Mouse (Mus musculus): ENCODE results near the gene B4galt7. TPM values are rescaled to one million over a fixed set of nuclear protein-coding genes. Genes with fewer than 3 reads are reported as not detected.

The B4galt7 gene
- total and polyA plus RNA-seq, 2 experiments = 7.9 to 14.8 TPM

GRCm38 (mm10) chr13:55591961-55592490, 7.7 kb upstream of the B4galt7 start:
- Histone ChIP-seq H3K4me3 (ENCODE audit: insufficient read depth, low read depth, low read length) (no peak overlapping the region), H3K27ac (replicated peaks; ENCODE audit: insufficient read depth, low read depth, low read length) (no peak overlapping the region), H3K9ac (ENCODE audit: low read depth, low read length) (no peak overlapping the region), H3K79me2 (ENCODE audit: control insufficient read depth, insufficient read depth, low read length) (no peaks in the 10 kb centered on the region; the same call in 1 of the 2 replicates), H3K4me1 (ENCODE audit: control insufficient read depth, insufficient read depth, low read length) (peaks cover 2% of the 10 kb centered on the region; the same call in 1 of the 2 replicates), H3K36me3 (ENCODE audit: control insufficient read depth, insufficient read depth, low read length) (peaks cover 14% of the 10 kb centered on the region), H3K27me3 (ENCODE audit: control insufficient read depth, insufficient read depth, low read length) (no peaks in the 10 kb centered on the region)
- WGBS = 73% methylated on average over 4 of the region's 4 CpGs
- TF ChIP-seq CTCF (IDR thresholded peaks at IDR 0.05; ENCODE audit: low read depth, low read length) (no peak), POLR2A (IDR thresholded peaks at IDR 0.05; ENCODE audit: extremely low read depth, insufficient read depth, low read length) (no peak)
- no peak for DNase-seq (ENCODE audit: extremely low read depth, low read depth, low spot score)

- Histone ChIP-seq H3K27me3 (ENCODE audit: control insufficient read depth, insufficient read depth, low read length) (no peaks in the 10 kb centered on the region), H3K27ac (replicated peaks; ENCODE audit: insufficient read depth, low read depth, low read length) (peak overlapping the region; percentile 53; the same call in 1 of the 2 replicates), H3K9ac (ENCODE audit: low read depth, low read length) (peak overlapping the region; percentile 83), H3K36me3 (ENCODE audit: control insufficient read depth, insufficient read depth, low read length) (peaks cover 18% of the 10 kb centered on the region), H3K79me2 (ENCODE audit: control insufficient read depth, insufficient read depth, low read length) (no peaks in the 10 kb centered on the region; the same call in 1 of the 2 replicates), H3K4me1 (ENCODE audit: control insufficient read depth, insufficient read depth, low read length) (peaks cover 2% of the 10 kb centered on the region; the same call in 1 of the 2 replicates), H3K4me3 (ENCODE audit: insufficient read depth, low read depth, low read length) (peak overlapping the region; percentile 85)
- peak; percentile 93 for TF ChIP-seq POLR2A (IDR thresholded peaks at IDR 0.05; ENCODE audit: extremely low read depth, insufficient read depth, low read length)
- TF ChIP-seq CTCF (IDR thresholded peaks at IDR 0.05; ENCODE audit: low read depth, low read length) = no peak
- DNase-seq (ENCODE audit: extremely low read depth, low read depth, low spot score) = peak; percentile 84
- 5% methylated on average over 29 of the region's 29 CpGs for WGBS
Measured at GRCm38 (mm10) chr13:55592512-55593253, 7.0 kb upstream of the B4galt7 start.

- under 1% methylated on average over 31 of the region's 31 CpGs for WGBS
- peaks cover 2% of the 10 kb centered on the region; the same call in 1 of the 2 replicates for H3K4me1 ChIP-seq (ENCODE audit: control insufficient read depth, insufficient read depth, low read length)
- no peaks in the 10 kb centered on the region for H3K27me3 ChIP-seq (ENCODE audit: control insufficient read depth, insufficient read depth, low read length)
- H3K36me3 ChIP-seq (ENCODE audit: control insufficient read depth, insufficient read depth, low read length) = peaks cover 18% of the 10 kb centered on the region
- DNase-seq (ENCODE audit: extremely low read depth, low read depth, low spot score) = peak; percentile 15
- no peaks in the 10 kb centered on the region; the same call in 1 of the 2 replicates for H3K79me2 ChIP-seq (ENCODE audit: control insufficient read depth, insufficient read depth, low read length)
- peak overlapping the region; percentile 83 for H3K9ac ChIP-seq (ENCODE audit: low read depth, low read length)
- H3K4me3 ChIP-seq (ENCODE audit: insufficient read depth, low read depth, low read length) = peak overlapping the region; percentile 85
- TF ChIP-seq POLR2A (IDR thresholded peaks at IDR 0.05; ENCODE audit: extremely low read depth, insufficient read depth, low read length) (no peak), CTCF (IDR thresholded peaks at IDR 0.05; ENCODE audit: low read depth, low read length) (no peak)
- H3K27ac ChIP-seq (replicated peaks; ENCODE audit: insufficient read depth, low read depth, low read length) = peak overlapping the region; percentile 53; the same call in 1 of the 2 replicates
Measured at GRCm38 (mm10) chr13:55593254-55593747, 6.4 kb upstream of the B4galt7 start.

GRCm38 (mm10) chr13:55595375-55595774, 4.3 kb upstream of the B4galt7 start:
- Histone ChIP-seq H3K4me3 (ENCODE audit: insufficient read depth, low read depth, low read length) (no peak overlapping the region), H3K36me3 (ENCODE audit: control insufficient read depth, insufficient read depth, low read length) (peaks cover 18% of the 10 kb centered on the region), H3K79me2 (ENCODE audit: control insufficient read depth, insufficient read depth, low read length) (no peaks in the 10 kb centered on the region; the same call in 1 of the 2 replicates), H3K27me3 (ENCODE audit: control insufficient read depth, insufficient read depth, low read length) (no peaks in the 10 kb centered on the region), H3K27ac (replicated peaks; ENCODE audit: insufficient read depth, low read depth, low read length) (no peak overlapping the region), H3K9ac (ENCODE audit: low read depth, low read length) (no peak overlapping the region), H3K4me1 (ENCODE audit: control insufficient read depth, insufficient read depth, low read length) (peaks cover 2% of the 10 kb centered on the region; the same call in 1 of the 2 replicates)
- WGBS = 89% methylated on average over 12 of the region's 12 CpGs
- DNase-seq (ENCODE audit: extremely low read depth, low read depth, low spot score) = no peak
- TF ChIP-seq CTCF (IDR thresholded peaks at IDR 0.05; ENCODE audit: low read depth, low read length) = no peak

GRCm38 (mm10) chr13:55596802-55597201, 2.9 kb upstream of the B4galt7 start:
- DNase-seq (ENCODE audit: extremely low read depth, low read depth, low spot score) = no peak
- Histone ChIP-seq H3K4me3 (ENCODE audit: insufficient read depth, low read depth, low read length) (no peak overlapping the region), H3K4me1 (ENCODE audit: control insufficient read depth, insufficient read depth, low read length) (peaks cover 4% of the 10 kb centered on the region; the same call in 1 of the 2 replicates), H3K27ac (replicated peaks; ENCODE audit: insufficient read depth, low read depth, low read length) (no peak overlapping the region), H3K27me3 (ENCODE audit: control insufficient read depth, insufficient read depth, low read length) (no peaks in the 10 kb centered on the region), H3K79me2 (ENCODE audit: control insufficient read depth, insufficient read depth, low read length) (no peaks in the 10 kb centered on the region; the same call in 1 of the 2 replicates), H3K9ac (ENCODE audit: low read depth, low read length) (no peak overlapping the region), H3K36me3 (ENCODE audit: control insufficient read depth, insufficient read depth, low read length) (peaks cover 18% of the 10 kb centered on the region)
- no peak for TF ChIP-seq CTCF (IDR thresholded peaks at IDR 0.05; ENCODE audit: low read depth, low read length)
- no peak for TF ChIP-seq POLR2A (IDR thresholded peaks at IDR 0.05; ENCODE audit: extremely low read depth, insufficient read depth, low read length)
- 95% methylated on average over 12 of the region's 12 CpGs for WGBS
